Mouse (Mus musculus): Measurements from ENCODE around the gene Fgfr3.

GRCm38 (mm10) chr5:33698669-33699068 lies 22.8 kb upstream of the Fgfr3 start:
- no peak for TF ChIP-seq POLR2A (IDR thresholded peaks at IDR 0.05; ENCODE audit: borderline replicate concordance, control insufficient read depth, low read depth, low read length)
- TF ChIP-seq CTCF (IDR thresholded peaks at IDR 0.05; ENCODE audit: control insufficient read depth, insufficient read depth, low read length), result no peak

Measured in bone marrow, adult 2 months (tissue).